Mouse (Mus musculus) midbrain, embryonic 13.5 days (tissue): ENCODE data around the gene Tmem51. TPM values are rescaled to one million over a fixed set of nuclear protein-coding genes. Genes with fewer than 3 reads are reported as not detected.
"Not testable (repeated sequence)": the region's sequence is repeated elsewhere in the genome, so short reads cannot be mapped to it uniquely, and the experiment has no call there.

ENCODE experiments used
- ATAC-seq: fragments of 200-750 bp; cut with Nextera tagmentation; 2 replicates; pipeline ENCODE4 v1.8.0; 2017; ENCODE audit warnings: mild to moderate bottlenecking, moderate TSS enrichment, moderate library complexity
- H3K27ac ChIP-seq: fragments of 300-500 bp; sonication (generic); 2 replicates; pipeline ENCODE4 v1.5.1; 2015; ENCODE audit warnings: inconsistent platforms, mild to moderate bottlenecking, moderate library complexity
- H3K27me3 ChIP-seq: fragments of 300-500 bp; sonication (generic); 2 replicates; pipeline ENCODE4 v1.6.1; 2015; ENCODE audit warnings: mild to moderate bottlenecking, inconsistent platforms
- H3K36me3 ChIP-seq: fragments of 300-500 bp; sonication (generic); 2 replicates; pipeline ENCODE4 v1.6.1; 2015; ENCODE audit warnings: mild to moderate bottlenecking, inconsistent platforms
- H3K4me1 ChIP-seq: fragments of 300-500 bp; sonication (generic); replicated peaks from 2 replicates; pipeline ENCODE4 v1.6.1; 2015; ENCODE audit warnings: inconsistent platforms
- H3K4me2 ChIP-seq: fragments of 300-500 bp; sonication (generic); replicated peaks from 2 replicates; pipeline ENCODE4 v1.6.1; 2015; ENCODE audit warnings: moderate library complexity, mild to moderate bottlenecking, inconsistent platforms
- H3K4me3 ChIP-seq: fragments of 300-500 bp; sonication (generic); replicated peaks from 2 replicates; pipeline ENCODE4 v1.5.1; 2015; ENCODE audit warnings: mild to moderate bottlenecking, inconsistent platforms
- H3K9ac ChIP-seq: fragments of 300-500 bp; sonication (generic); replicated peaks from 2 replicates; pipeline ENCODE4 v1.6.1; 2015; ENCODE audit warnings: mild to moderate bottlenecking, inconsistent platforms
- H3K9me3 ChIP-seq: fragments of 300-500 bp; sonication (generic); 2 replicates; pipeline ENCODE4 v1.6.1; 2016; ENCODE audit warnings: mild to moderate bottlenecking, inconsistent platforms
- WGBS: fragments of 180-500 bp; shearing (Covaris S2); methylation state at CpG from one replicate; pipeline ENCODE4 v1.1.7; 2015; 5-methylcytosine and 5-hydroxymethylcytosine counted together
- polyA plus RNA-seq: library from polyadenylated mRNA; unstranded; fragments of >200 nt; fragmentation: Nextera tagmentation; extraction: Ambion mirVana; gene quantifications from 2 replicates; pipeline ENCODE4 v1.2.1, GENCODE M21; 2015

The Tmem51 gene
- polyA plus RNA-seq, 1 experiment from 2014 or later, result 6.4 TPM

DNA sequence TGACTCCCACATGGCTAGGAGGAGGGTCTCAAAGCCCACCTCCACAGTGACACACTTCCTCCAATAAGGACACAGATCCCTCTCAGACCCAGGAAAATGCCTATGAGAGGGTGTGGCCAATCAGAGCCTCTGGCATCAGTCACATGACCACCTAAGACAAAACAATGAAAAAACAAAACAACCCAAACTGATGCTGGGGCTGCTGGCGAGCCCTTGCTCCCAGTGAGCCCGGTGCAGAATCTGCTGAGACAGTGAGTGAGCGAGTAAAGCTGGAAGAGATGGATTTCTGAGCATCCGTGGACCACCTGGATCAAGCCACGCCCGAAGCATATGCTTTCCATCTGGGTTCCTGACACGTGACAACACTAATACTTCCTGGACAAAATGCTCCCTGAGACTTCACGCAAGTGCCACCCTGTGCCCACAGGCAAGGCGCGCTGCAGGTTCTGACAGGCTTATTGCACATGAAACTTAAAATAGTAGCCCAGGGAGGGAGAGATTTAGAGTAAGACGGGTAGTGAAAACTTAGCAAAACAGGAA is 85.8 kb downstream of the Tmem51 start:
- Histone ChIP-seq H3K36me3 (no peaks in the 10 kb centered on the region), H3K4me2 (peak overlapping the region; percentile 52), H3K27ac (no peak overlapping the region), H3K9ac (0 out of 2 replicates have a peak overlapping the region, but pooled peaks have one; percentile 15), H3K4me3 (peak overlapping the region; percentile 34), H3K9me3 (no peaks in the 10 kb centered on the region), H3K27me3 (no peaks in the 10 kb centered on the region), H3K4me1 (peaks cover 3% of the 10 kb centered on the region)
- peak; percentile 90 for ATAC-seq
- WGBS, result 25% methylated on average over 11 of the region's 11 CpGs

DNA sequence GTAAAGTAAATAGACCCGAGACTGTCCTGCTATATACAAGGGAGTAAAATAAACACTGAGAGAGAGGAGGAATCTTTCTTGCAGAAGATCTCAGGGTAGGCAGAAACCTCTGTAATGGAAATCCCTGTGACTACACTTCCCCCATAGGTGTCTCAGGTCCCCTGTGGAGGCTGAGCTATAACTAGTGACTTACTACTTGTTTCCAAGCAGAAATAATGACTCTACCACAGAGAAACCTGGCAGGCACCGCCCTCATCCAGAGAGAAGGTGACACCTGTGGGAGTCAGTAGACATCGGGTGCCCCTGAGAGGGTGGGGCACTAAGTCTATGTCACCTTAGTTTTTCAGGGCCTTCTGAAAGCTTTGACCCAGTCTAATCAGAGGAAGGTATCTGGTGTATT is 87.2 kb downstream of the Tmem51 start:
- Histone ChIP-seq H3K4me1 (peaks cover 3% of the 10 kb centered on the region), H3K4me2 (no peak overlapping the region), H3K36me3 (no peaks in the 10 kb centered on the region), H3K27ac (no peak overlapping the region), H3K27me3 (no peaks in the 10 kb centered on the region), H3K4me3 (no peak overlapping the region), H3K9me3 (no peaks in the 10 kb centered on the region), H3K9ac (no peak overlapping the region)
- WGBS, result 85% methylated on average over 3 of the region's 3 CpGs
- no peak for ATAC-seq

- H3K27me3 ChIP-seq, result no peaks in the 10 kb centered on the region
- 67% methylated on average over 7 of the region's 7 CpGs for WGBS
- no peaks in the 10 kb centered on the region for H3K36me3 ChIP-seq
- no peak overlapping the region for H3K4me2 ChIP-seq
- H3K9me3 ChIP-seq, result no peaks in the 10 kb centered on the region
- peaks cover 3% of the 10 kb centered on the region for H3K4me1 ChIP-seq
- H3K27ac ChIP-seq, result no peak overlapping the region
- no peak for ATAC-seq
- no peak overlapping the region for H3K4me3 ChIP-seq
- H3K9ac ChIP-seq, result no peak overlapping the region
Observed at GRCm38 (mm10) chr4:141996086-141996485, 88.0 kb downstream of the Tmem51 start.

GRCm38 (mm10) chr4:141994062-141994471 is 90.0 kb downstream of the Tmem51 start:
- H3K4me3 ChIP-seq, H3K27me3 ChIP-seq, H3K4me2 ChIP-seq: not testable (repeated sequence)

DNA sequence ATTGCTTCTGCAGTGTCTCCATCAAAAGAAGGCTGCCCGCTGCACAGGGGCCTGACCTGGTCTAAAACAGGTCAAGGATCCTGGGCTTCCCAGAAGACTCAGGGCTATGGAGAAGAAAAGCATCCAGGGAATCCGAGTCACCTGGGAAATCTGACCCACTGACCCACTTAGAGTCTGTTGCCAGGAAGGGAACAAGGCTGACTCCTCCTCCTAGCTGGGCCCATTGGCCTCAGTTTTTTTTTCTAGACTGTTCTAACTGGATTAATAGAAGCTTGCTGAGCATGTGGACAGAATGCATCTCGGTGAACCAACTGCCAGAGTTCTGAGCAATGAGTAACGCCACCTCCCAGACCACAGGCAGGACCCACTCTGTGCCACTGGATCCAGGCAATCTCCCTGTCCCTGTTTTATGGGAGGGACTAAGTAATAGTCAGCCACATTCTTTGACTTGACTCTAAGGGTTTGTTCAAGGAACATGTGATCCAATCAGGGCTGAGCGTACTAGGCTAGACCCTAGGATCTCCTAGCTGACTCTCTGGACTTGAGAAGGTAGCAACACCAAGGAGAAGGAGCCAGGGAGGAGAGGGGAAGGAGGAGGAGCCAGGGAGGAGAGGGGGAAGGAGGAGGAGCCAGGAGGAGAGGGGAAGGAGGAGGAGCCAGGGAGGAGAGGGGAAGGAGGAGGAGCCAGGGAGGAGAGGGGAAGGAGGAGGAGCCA is 90.6 kb downstream of the Tmem51 start:
- Histone ChIP-seq H3K4me1 (peaks cover 2% of the 10 kb centered on the region), H3K27ac (no peak overlapping the region)

More at GRCm38 (mm10) chr4:141994062-141994471, 90.0 kb downstream of the Tmem51 start:
- not testable (repeated sequence) for H3K9ac ChIP-seq, H3K36me3 ChIP-seq, H3K4me1 ChIP-seq, ATAC-seq, H3K9me3 ChIP-seq, H3K27ac ChIP-seq
- 62% methylated on average over 2 of the region's 2 CpGs for WGBS

GRCm38 (mm10) chr4:141992530-141993204 is 91.4 kb downstream of the Tmem51 start:
- Histone ChIP-seq H3K9ac (no peak overlapping the region), H3K27ac (no peak overlapping the region), H3K9me3 (no peaks in the 10 kb centered on the region), H3K27me3 (no peaks in the 10 kb centered on the region), H3K4me3 (no peak overlapping the region), H3K4me2 (no peak overlapping the region), H3K36me3 (no peaks in the 10 kb centered on the region), H3K4me1 (no peaks in the 10 kb centered on the region)
- WGBS, result 86% methylated on average over 14 of the region's 14 CpGs
- ATAC-seq, result no peak

More for the DNA sequence above, 90.6 kb downstream of the Tmem51 start:
- Histone ChIP-seq H3K9ac (no peak overlapping the region), H3K36me3 (no peaks in the 10 kb centered on the region), H3K27me3 (no peaks in the 10 kb centered on the region), H3K9me3 (no peaks in the 10 kb centered on the region), H3K4me2 (no peak overlapping the region), H3K4me3 (no peak overlapping the region)
- 76% methylated on average over 5 of the region's 5 CpGs for WGBS
- no peak for ATAC-seq

DNA sequence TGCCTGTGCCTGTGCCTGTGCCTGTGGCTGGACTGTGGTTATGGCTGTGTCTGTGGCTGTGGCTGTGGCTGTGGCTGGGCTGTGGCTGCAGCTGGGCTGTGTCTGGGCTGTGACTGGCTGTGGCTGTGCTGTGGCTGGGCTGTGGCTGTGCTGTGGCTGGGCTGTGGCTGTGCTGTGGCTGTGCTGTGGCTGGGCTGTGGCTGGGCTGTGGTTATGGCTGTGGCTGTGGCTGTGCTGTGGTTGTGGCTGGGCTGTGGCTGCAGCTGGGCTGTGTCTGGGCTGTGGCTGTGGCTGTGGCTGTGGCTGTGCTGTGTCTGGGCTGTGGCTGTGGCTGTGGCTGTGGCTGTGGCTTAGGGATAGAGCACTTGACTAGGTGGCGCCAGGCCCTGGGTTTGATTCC is 95.9 kb downstream of the Tmem51 start:
- no peak for ATAC-seq
- WGBS, result 90% methylated on average over 1 of the region's 1 CpGs

DNA sequence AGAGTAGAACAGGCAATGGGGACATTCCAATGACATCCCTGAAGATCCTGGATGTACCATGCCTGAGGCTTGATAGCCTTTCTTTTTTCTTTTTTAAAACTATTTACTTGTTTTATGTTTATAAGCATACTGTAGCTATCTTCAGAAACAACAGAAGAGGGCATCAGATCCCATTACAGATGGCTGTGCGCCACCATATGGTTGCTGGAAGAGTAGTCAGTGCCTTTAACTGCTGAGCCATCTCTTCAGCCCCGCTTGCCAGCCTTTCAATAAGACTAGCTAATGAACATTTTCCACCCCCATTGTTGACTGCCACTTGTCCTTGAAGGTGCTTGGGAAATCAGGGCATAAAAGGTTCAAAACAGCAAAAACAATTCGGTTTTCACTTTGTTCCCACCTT is 100.4 kb downstream of the Tmem51 start:
- WGBS, result 73% methylated on average over 3 of the region's 3 CpGs
- Histone ChIP-seq H3K4me1 (no peaks in the 10 kb centered on the region), H3K4me2 (no peak overlapping the region), H3K9me3 (no peaks in the 10 kb centered on the region), H3K27ac (no peak overlapping the region), H3K9ac (no peak overlapping the region), H3K4me3 (no peak overlapping the region), H3K27me3 (no peaks in the 10 kb centered on the region), H3K36me3 (no peaks in the 10 kb centered on the region)
- ATAC-seq, result no peak

More for the DNA sequence above, 95.9 kb downstream of the Tmem51 start:
- H3K4me1 ChIP-seq, result no peaks in the 10 kb centered on the region
- H3K27ac ChIP-seq, result no peak overlapping the region
- H3K27me3 ChIP-seq, result no peaks in the 10 kb centered on the region
- H3K4me2 ChIP-seq, result no peak overlapping the region
- no peak overlapping the region for H3K4me3 ChIP-seq
- H3K9ac ChIP-seq, result no peak overlapping the region
- H3K36me3 ChIP-seq, result no peaks in the 10 kb centered on the region
- H3K9me3 ChIP-seq, result no peaks in the 10 kb centered on the region

GRCm38 (mm10) chr4:141981475-141981874 is 102.6 kb downstream of the Tmem51 start:
- no peak overlapping the region for H3K27ac ChIP-seq

More at GRCm38 (mm10) chr4:141981475-141981874, 102.6 kb downstream of the Tmem51 start:
- Histone ChIP-seq H3K4me1 (no peaks in the 10 kb centered on the region), H3K9me3 (no peaks in the 10 kb centered on the region), H3K36me3 (no peaks in the 10 kb centered on the region), H3K4me2 (no peak overlapping the region), H3K4me3 (no peak overlapping the region), H3K27me3 (no peaks in the 10 kb centered on the region), H3K9ac (no peak overlapping the region)
- WGBS, result 81% methylated on average over 3 of the region's 3 CpGs
- no peak for ATAC-seq

Other genes starting within 250 kb of the Tmem51 start
- not detected in 2 replicates for gene Ctrc, start 237.9 kb downstream of the Tmem51 start, polyA plus RNA-seq
- 72.6 and 89.7 TPM in 2 replicates for gene Efhd2, start 209.4 kb downstream of the Tmem51 start, polyA plus RNA-seq
- 3.0 and 3.4 TPM in 2 replicates for gene Fhad1, start 69.2 kb downstream of the Tmem51 start, polyA plus RNA-seq
- 18.7 and 23.5 TPM in 2 replicates for gene Kazn, start 155.1 kb upstream of the Tmem51 start, polyA plus RNA-seq